ENCODE assay signal across 9 mouse cellular contexts in genomic region chr13:44026321-44027255, GRCm38 (mm10).
DNase-seq lines count a peak whose midpoint lies in the region; ATAC-seq lines count a peak whose summit lies in the region.
"Had no signal": no experiment of that assay in that cellular context is flagged by ENCODE, and none has a peak within 500 bp of the region (broad histone marks: within the 10 kb centered on the region; RNA-seq: fewer than 3 reads in every experiment).

No protein-coding gene starts in this region.

- H3K4me1 ChIP-seq in neural tube, embryonic 11.5 days (ENCODE audit: control insufficient read depth, insufficient read depth, low read length): peaks cover 7% of the 10 kb centered on the region
- H3K4me1 ChIP-seq: embryonic facial prominence, embryonic 13.5 days had no signal

- no peak for ATAC-seq in neural tube, embryonic 11.5 days (ENCODE audit: insufficient read depth, low FRiP score, low TSS enrichment)

- 0 out of 2 replicates have a peak overlapping the region, but pooled peaks have one; percentile 10 for H3K4me2 ChIP-seq in neural tube, embryonic 11.5 days (ENCODE audit: low read depth)
- H3K4me2 ChIP-seq: embryonic facial prominence, embryonic 13.5 days had no signal

- H3K36me3 ChIP-seq in neural tube, embryonic 11.5 days (ENCODE audit: control insufficient read depth, insufficient read depth, low read length): no peaks in the 10 kb centered on the region
- H3K36me3 ChIP-seq: embryonic facial prominence, embryonic 13.5 days had no signal

- H3K27ac ChIP-seq in neural tube, embryonic 11.5 days (ENCODE audit: low read depth, low read length): no peak overlapping the region
- H3K27ac ChIP-seq: embryonic facial prominence, embryonic 13.5 days had no signal

- no peaks in the 10 kb centered on the region for H3K27me3 ChIP-seq in neural tube, embryonic 11.5 days (ENCODE audit: control insufficient read depth, insufficient read depth, low read length)
- H3K27me3 ChIP-seq: embryonic facial prominence, embryonic 13.5 days had no signal

- peak; percentile 17 for DNase-seq in adrenal gland, adult 2 months
- DNase-seq in adrenal gland, postnatal 25 days: no peak
- no peak for DNase-seq in neural tube, embryonic 11.5 days (ENCODE audit: low spot score)
- DNase-seq in neural tube, embryonic 10.5 days (ENCODE audit: extremely low spot score, low spot score): no peak
- DNase-seq in kidney, postnatal 14 days: peak; percentile 58
- no peak for DNase-seq in right cerebral cortex, postnatal 4 days
- no peak for DNase-seq in thymus, postnatal 36 days
- DNase-seq in left cerebral cortex, postnatal 4 days: no peak

- H3K9me3 ChIP-seq in neural tube, embryonic 11.5 days (ENCODE audit: control insufficient read depth, low read length): no peaks in the 10 kb centered on the region
- H3K9me3 ChIP-seq: embryonic facial prominence, embryonic 13.5 days had no signal

- no peak overlapping the region for H3K4me3 ChIP-seq in neural tube, embryonic 11.5 days (ENCODE audit: low read depth, low read length)
- H3K4me3 ChIP-seq: embryonic facial prominence, embryonic 13.5 days had no signal

- 57% methylated on average over 26 of the region's 26 CpGs for WGBS in neural tube, embryonic 11.5 days

- H3K9ac ChIP-seq in neural tube, embryonic 11.5 days (ENCODE audit: low read length): no peak overlapping the region
- H3K9ac ChIP-seq: embryonic facial prominence, embryonic 13.5 days had no signal

- intact Hi-C loops in left cerebral cortex, postnatal 4 days (cut with DNase I): no loop called here

Comparison
In these comparisons a context has a peak if more than half of its experiments do, and no peak if none do; other contexts are left out.
1. DNase-seq: peak in adrenal gland, adult 2 months (single experiment) and kidney, postnatal 14 days (single experiment); none in adrenal gland, postnatal 25 days (single experiment), neural tube, embryonic 11.5 days (single experiment), neural tube, embryonic 10.5 days (single experiment), right cerebral cortex, postnatal 4 days (single experiment), thymus, postnatal 36 days (0 of 2) and left cerebral cortex, postnatal 4 days (single experiment).